ENCODE assay signal across 22 mouse cellular contexts in the genomic region with DNA sequence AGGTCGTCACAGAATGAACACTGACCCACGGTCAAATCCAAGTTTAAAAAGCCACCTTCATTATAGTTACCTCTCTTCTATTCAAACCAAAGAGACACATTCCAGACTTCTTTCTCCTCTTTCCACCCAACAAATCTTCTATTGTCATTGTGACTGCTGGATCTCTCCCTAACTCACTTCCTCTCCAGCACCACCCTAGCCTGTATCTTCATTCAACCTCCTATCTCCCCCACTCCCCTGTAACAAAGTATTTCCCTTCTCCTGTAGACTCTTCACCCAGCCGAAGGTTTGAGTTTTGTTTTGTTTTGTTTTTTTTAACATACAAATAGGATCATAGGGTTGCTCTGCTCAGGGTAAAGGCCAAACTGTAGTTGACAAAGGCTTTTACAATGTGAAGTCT.
"Had no signal": no experiment of that assay in that cellular context is flagged by ENCODE, and none has a peak within 500 bp of the region (broad histone marks: within the 10 kb centered on the region; RNA-seq: fewer than 3 reads in every experiment).

No protein-coding gene starts in this region.

- DNase-seq: gastrocnemius, adult 2 months; gastrocnemius, postnatal 10 days; gastrocnemius, postnatal 25 days; heart, postnatal 10 days; heart, postnatal 4 days; kidney, adult 18-20 months; kidney, adult 8-10 months; kidney, postnatal 10 days; kidney, postnatal 25 days; kidney, postnatal 4 days; liver; liver, embryonic 13.5 days had no signal

- H3K27ac ChIP-seq: heart, embryonic 10.5 days; hindbrain, embryonic 10.5 days; hindbrain, embryonic 12.5 days; hindbrain, embryonic 14.5 days; intestine, embryonic 15.5 days; layer of hippocampus, adult 2 months; left cerebral cortex, adult 2 months; limb, embryonic 10.5 days; limb, embryonic 12.5 days; liver, embryonic 13.5 days had no signal

- H3K4me3 ChIP-seq: gastrocnemius, adult 2 months; heart, embryonic 10.5 days; heart, embryonic 12.5 days; hindbrain, embryonic 10.5 days; hindbrain, embryonic 12.5 days; intestine, embryonic 15.5 days; layer of hippocampus, adult 2 months; left cerebral cortex, adult 2 months; limb, embryonic 10.5 days; limb, embryonic 12.5 days; liver, embryonic 13.5 days had no signal
